Mouse (Mus musculus) layer of hippocampus, adult 9-11 months (tissue): ENCODE results near the gene Mapk10.

Experiments
- DNase-seq: peaks from one replicate; pipeline ENCODE4 v3.0.0; 2022

Mapk10 gene

DNA sequence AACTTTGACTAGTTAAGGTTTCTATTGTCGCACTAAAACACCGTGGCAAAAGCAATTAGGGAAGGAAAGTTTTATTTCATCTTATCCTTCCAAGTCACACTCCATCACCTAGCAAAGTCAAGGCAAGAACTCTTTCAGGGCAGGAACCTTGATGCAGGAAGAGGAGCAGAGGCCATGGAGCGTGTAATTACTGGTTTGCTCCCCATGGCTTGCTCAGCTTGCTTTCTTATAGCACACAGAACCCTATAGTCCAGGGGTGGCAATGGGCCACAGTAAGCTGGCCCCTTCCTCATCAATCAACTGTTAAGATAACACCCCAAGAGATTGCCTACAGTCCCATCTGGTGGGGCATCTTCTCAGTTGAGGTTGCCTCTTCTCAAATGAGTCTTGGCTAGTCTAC, 173.4 kb downstream of the Mapk10 start:
- no peak for DNase-seq

- peak; percentile 71 for DNase-seq
These were observed 182.1 kb downstream of the Mapk10 start for GRCm38 (mm10) chr5:103028940-103029621.

- peak; percentile 50 for DNase-seq
These were observed 188.5 kb downstream of the Mapk10 start for GRCm38 (mm10) chr5:103022504-103023172.

- DNase-seq = no peak
These were observed 189.7 kb downstream of the Mapk10 start for GRCm38 (mm10) chr5:103021479-103021878.

DNA sequence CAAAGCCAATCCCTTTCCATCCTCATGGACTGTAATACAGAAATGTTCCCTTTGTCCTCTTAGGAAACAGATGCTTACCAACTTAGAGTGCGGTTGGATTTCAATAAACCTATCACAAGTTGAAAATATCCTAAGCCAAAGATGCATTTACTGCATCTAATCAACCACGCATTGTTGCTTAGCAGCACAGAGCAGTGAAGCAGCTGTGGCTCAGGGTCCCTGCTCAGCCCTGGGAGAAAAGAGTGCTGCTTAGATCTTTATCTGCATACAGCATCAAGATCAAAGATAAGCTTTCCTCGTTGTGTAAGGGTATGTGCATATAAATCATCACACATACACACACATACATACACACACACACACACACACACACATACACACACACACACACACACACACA, 190.2 kb downstream of the Mapk10 start:
- no peak for DNase-seq

- no peak for DNase-seq
These were observed 191.0 kb downstream of the Mapk10 start for GRCm38 (mm10) chr5:103020127-103020526.

DNA sequence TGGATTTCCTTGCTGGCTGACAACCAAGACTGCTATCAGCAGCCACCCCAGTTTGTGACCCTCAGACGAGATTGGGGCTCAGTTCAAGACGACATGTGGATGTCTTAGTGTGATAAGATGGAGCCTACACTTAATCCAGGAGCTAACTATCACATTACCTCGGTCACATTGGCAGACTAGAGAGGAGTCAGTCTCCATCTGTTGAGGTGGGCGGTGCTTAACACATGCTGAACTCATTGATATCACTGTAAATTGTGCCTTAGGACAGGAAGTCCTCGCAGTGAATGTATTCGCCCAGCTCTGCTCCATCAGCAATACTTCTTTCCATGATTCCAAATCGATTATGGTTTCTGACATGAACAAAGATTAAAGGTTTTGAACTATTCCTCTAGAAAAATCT, 193.5 kb downstream of the Mapk10 start:
- no peak for DNase-seq

DNA sequence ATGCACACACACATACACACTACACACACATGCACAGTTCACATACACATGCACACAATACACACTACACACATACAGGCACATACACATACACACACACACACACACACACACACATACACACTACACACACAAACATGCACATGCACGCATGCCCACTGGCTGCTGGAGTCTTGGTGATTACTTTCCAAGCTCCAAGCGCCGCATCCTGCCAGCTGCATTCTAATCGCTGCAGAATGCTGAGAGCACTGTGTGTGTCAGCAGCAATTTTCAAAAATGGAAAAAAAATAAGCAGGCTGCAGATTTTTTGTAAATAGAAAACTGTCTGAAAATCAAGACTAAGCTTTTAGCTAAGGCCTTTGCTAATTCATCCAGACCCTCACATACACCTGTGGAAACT, 196.8 kb downstream of the Mapk10 start:
- no peak for DNase-seq

DNA sequence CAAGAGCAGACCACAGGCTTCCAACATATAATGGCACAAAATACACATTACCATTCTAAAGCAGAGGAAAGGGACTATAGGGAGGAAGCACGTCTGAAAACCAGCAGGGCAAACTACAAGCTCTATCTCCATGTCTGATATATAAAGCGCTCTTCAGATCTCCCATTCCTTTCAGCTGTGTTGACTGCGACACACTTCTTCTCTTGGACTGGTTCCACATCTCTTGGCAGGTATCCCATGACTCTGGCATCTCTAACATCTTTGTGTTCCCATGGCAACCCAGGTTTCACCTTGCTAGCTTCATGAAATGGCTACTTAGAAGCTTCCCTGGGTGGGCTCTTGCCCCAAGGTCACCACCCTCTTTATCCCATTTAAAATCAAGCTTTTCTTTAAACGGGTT, 202.2 kb downstream of the Mapk10 start:
- DNase-seq = no peak

- DNase-seq = no peak
These were observed 209.0 kb downstream of the Mapk10 start for GRCm38 (mm10) chr5:103002116-103002515.

DNA sequence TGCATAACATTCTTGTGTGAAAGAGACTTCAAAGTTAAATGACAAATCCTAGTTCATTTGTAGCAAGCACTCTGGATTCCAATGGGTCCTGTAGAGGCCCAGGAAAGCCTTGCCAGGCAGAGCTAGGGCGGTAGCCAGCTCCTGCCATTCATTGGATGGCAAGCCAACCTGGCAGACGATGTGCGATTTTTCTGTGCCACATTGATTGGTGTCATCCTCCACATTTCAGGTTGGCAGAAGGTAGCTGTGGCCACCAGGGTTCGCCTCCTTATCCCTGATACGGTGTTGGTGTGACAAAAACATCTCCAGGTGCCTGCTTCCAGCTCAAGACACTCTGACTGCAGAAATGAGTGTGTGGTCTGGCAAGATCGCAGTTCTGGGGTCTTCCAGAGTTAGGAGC, 210.6 kb downstream of the Mapk10 start:
- DNase-seq = no peak

- peak; percentile 52 for DNase-seq
These were observed 212.6 kb downstream of the Mapk10 start for GRCm38 (mm10) chr5:102998524-102998923.

- DNase-seq = peak; percentile 64
These were observed 213.2 kb downstream of the Mapk10 start for GRCm38 (mm10) chr5:102997907-102998306.

DNA sequence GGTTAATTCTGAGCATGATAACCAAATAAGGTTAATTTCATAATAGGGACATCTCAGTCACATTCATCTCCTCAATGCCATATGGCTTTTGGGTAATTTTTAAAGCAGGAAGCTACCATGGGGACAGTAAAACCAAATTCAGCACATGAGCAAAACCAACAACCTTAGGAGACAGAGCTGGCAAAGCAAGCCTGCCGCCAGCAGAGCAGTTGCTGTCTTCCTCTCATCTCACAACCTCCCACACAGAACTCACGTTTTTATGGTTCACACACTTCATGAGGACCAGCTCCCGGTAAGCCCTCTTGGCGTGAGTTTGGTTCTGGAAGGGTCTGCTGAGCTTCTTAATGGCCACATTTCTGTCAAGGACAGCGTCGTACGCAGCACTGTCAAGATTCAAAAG, 214.8 kb downstream of the Mapk10 start:
- peak; percentile 36 for DNase-seq

- DNase-seq = no peak
These were observed 215.2 kb downstream of the Mapk10 start for GRCm38 (mm10) chr5:102995928-102996327.

- no peak for DNase-seq
These were observed 217.2 kb downstream of the Mapk10 start for GRCm38 (mm10) chr5:102993951-102994350.

GRCm38 (mm10) chr5:102991691-102992090, 219.4 kb downstream of the Mapk10 start:
- no peak for DNase-seq

GRCm38 (mm10) chr5:102978382-102978781, 232.8 kb downstream of the Mapk10 start:
- no peak for DNase-seq

- DNase-seq = no peak
These were observed 234.0 kb downstream of the Mapk10 start for GRCm38 (mm10) chr5:102977138-102977537.

DNA sequence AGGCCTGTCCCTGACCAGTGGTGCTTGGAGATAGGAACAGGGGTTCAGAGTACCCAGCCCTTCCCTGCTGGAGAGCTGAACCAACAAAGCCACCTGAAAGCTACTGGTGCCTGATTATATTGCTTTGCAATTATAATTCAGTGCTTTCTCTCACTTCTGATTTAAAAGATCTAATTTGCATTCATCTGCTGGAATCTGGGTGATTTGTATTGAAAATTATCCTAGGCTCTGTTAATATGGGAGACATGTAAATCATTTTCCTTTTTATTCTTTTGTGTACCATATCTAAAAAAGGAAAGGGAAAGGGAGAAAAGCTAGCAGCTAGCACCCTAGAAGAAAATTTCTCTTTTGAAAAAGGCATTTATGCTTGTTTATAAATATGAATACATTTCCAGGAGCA, 234.6 kb downstream of the Mapk10 start:
- DNase-seq = no peak

DNA sequence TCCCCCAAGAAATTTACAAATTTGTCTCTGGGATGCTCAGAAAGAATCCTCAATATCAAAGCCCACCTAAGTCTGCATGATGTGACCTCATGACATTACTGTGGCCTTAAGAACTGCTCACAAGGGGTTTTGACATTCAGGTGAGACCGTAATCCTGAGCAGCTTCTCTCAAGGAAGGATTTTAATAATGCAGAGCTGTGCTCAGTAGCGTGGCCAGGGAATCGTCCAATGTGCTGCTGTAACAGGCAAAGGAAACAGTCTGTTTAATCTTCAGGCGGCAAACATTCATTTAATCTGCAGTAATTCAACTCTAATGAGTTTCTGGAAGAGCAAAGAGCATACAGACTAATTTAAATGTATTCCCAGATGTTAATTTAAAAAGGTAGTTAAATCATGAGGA, 236.7 kb downstream of the Mapk10 start:
- DNase-seq = no peak

DNA sequence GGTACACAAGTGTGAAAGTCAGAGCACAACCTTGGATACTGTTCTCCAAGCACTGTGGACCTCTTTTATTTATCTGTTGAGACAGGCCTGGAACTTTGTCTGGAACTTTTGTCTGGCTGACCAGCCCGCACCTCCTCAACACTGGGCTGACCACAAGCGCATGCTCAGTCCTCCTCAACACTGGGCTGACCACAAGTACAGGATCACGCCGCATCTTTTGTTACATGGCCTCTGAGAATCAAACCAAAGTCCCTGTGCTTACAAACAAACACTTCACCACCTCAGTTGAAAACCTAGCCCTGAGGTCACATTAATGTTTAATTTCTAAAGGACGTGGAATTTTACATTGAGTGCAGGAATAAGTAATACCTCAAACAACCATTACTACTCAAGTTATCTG, 246.7 kb downstream of the Mapk10 start:
- no peak for DNase-seq

DNA sequence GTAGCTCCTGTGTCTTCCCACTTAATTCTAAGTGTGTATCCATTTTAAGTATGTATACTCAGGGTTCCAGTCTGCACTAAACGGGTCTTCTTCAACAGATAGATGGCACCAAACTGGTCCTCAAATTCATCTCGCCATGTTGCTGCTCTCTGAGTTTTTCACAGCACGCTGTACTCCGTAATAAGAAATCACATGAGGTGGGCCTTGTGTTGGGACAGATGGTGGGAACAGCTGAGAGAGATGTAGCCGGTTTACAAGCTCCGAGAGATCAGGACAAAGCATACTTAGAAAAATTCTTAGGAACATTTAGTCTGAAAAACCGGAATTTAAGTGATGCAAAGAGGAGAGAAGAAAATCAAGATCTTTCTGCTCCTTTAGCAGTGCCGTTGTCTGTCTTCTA, 257.7 kb downstream of the Mapk10 start:
- DNase-seq = peak; percentile 86

- peak; percentile 29 for DNase-seq
These were observed 258.2 kb downstream of the Mapk10 start for GRCm38 (mm10) chr5:102952918-102953317.
